Mouse (Mus musculus): ENCODE data around the gene Smarca4.

The Smarca4 gene

GRCm38 (mm10) chr9:21724147-21724536 lies 108.2 kb downstream of the Smarca4 start:
- peak; percentile 93 to 96 for DNase-seq

- no peak for DNase-seq
Observed at GRCm38 (mm10) chr9:21725224-21726121, 109.5 kb downstream of the Smarca4 start.

- DNase-seq, result peak in 1 of 2 experiments; percentile 57
Observed at GRCm38 (mm10) chr9:21726218-21726975, 110.4 kb downstream of the Smarca4 start.

- DNase-seq, result peak in 1 of 2 experiments; percentile 25
Observed at GRCm38 (mm10) chr9:21728261-21728832, 112.4 kb downstream of the Smarca4 start.

GRCm38 (mm10) chr9:21729264-21729663 lies 113.3 kb downstream of the Smarca4 start:
- no peak for DNase-seq

GRCm38 (mm10) chr9:21732288-21732687 lies 116.3 kb downstream of the Smarca4 start:
- DNase-seq, result no peak

GRCm38 (mm10) chr9:21733446-21733845 lies 117.5 kb downstream of the Smarca4 start:
- DNase-seq, result no peak

GRCm38 (mm10) chr9:21733989-21734388 lies 118.0 kb downstream of the Smarca4 start:
- no peak for DNase-seq

- DNase-seq, result no peak
Observed at GRCm38 (mm10) chr9:21735126-21735525, 119.2 kb downstream of the Smarca4 start.

GRCm38 (mm10) chr9:21736580-21736979 lies 120.6 kb downstream of the Smarca4 start:
- DNase-seq, result peak in 1 of 2 experiments; percentile 55

GRCm38 (mm10) chr9:21737188-21737587 lies 121.2 kb downstream of the Smarca4 start:
- no peak for DNase-seq

- no peak for DNase-seq
Observed at GRCm38 (mm10) chr9:21738776-21739175, 122.8 kb downstream of the Smarca4 start.

- DNase-seq, result no peak
Observed at GRCm38 (mm10) chr9:21740427-21740826, 124.5 kb downstream of the Smarca4 start.

- no peak for DNase-seq
Observed at GRCm38 (mm10) chr9:21741514-21741913, 125.5 kb downstream of the Smarca4 start.

GRCm38 (mm10) chr9:21747238-21747774 lies 131.3 kb downstream of the Smarca4 start:
- no peak for DNase-seq

GRCm38 (mm10) chr9:21748033-21748432 lies 132.1 kb downstream of the Smarca4 start:
- peak; percentile 67 to 80 for DNase-seq

- no peak for DNase-seq
Observed at GRCm38 (mm10) chr9:21748491-21748890, 132.5 kb downstream of the Smarca4 start.

GRCm38 (mm10) chr9:21749382-21750118 lies 133.6 kb downstream of the Smarca4 start:
- no peak for DNase-seq

GRCm38 (mm10) chr9:21750370-21750769 lies 134.4 kb downstream of the Smarca4 start:
- DNase-seq, result no peak

- DNase-seq, result peak; percentile 72 to 82
Observed at GRCm38 (mm10) chr9:21751347-21751746, 135.4 kb downstream of the Smarca4 start.

- peak; percentile 53 to 62 for DNase-seq
Observed at GRCm38 (mm10) chr9:21752252-21752792, 136.4 kb downstream of the Smarca4 start.

Measured in lung, adult 18-20 months (tissue).